Mouse (Mus musculus): Measurements from ENCODE around the gene Nos1. TPM values are rescaled to one million over a fixed set of nuclear protein-coding genes. Genes with fewer than 3 reads are reported as not detected.
"Not testable (repeated sequence)": the region's sequence is repeated elsewhere in the genome, so short reads cannot be mapped to it uniquely, and the experiment has no call there.

Nos1 gene
- total RNA-seq, 1 experiment from 2014 or later: not detected

- ATAC-seq (replicated peaks in 1 of 2; ENCODE audit: insufficient read depth in 1 of 2, low FRiP score in 2 of 2, low TSS enrichment in 1 of 2, low read depth in 1 of 2, poor library complexity in 2 of 2, severe bottlenecking in 2 of 2): no peak
Observed at GRCm38 (mm10) chr5:117880916-117881555, 100.2 kb downstream of the Nos1 start.

- not testable (repeated sequence) for ATAC-seq (replicated peaks in 1 of 2; ENCODE audit: insufficient read depth in 1 of 2, low FRiP score in 2 of 2, low TSS enrichment in 1 of 2, low read depth in 1 of 2, poor library complexity in 2 of 2, severe bottlenecking in 2 of 2)
Observed at GRCm38 (mm10) chr5:117882411-117882810, 101.6 kb downstream of the Nos1 start.

DNA sequence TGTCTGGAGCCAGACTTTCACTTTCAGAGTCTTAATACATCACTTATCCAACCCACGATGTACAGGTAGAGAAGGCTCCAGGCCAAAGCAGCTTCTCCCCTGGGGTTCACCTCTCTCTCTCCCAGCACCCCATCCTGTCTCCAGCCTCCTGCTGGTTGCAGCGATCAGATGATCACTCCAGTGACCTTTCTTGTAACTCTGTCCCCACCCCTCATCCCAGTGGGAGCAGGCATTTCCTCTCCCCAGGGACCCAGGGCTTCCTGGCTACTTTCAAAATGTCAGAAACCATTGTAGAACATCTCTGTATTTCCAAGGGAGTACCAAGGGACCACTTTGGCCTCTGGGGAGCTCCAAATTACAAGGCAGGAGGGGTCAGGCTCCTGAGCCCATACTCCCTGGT is 104.2 kb downstream of the Nos1 start:
- ATAC-seq (replicated peaks in 1 of 2; ENCODE audit: insufficient read depth in 1 of 2, low FRiP score in 2 of 2, low TSS enrichment in 1 of 2, low read depth in 1 of 2, poor library complexity in 2 of 2, severe bottlenecking in 2 of 2): no peak

DNA sequence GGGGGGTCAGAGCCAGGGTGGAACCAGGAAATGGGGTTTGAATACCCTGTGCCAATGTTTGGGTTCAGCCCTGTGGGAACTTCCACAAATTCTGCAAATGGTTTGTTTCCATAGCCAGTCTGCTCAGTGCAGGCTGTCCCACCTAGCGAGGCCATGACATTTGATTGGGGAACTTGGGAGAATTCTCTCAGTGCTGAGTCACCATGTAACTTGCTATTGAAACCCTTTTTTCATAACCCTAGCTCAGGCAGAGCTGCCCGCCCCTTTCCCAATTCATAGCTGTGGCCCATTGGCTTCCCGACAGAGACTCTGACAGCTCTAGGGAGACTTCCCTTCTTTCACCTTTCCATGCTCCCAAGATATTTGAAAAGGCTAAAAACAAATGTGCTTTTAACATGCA is 107.3 kb downstream of the Nos1 start:
- ATAC-seq (replicated peaks in 1 of 2; ENCODE audit: insufficient read depth in 1 of 2, low FRiP score in 2 of 2, low TSS enrichment in 1 of 2, low read depth in 1 of 2, poor library complexity in 2 of 2, severe bottlenecking in 2 of 2): no peak

DNA sequence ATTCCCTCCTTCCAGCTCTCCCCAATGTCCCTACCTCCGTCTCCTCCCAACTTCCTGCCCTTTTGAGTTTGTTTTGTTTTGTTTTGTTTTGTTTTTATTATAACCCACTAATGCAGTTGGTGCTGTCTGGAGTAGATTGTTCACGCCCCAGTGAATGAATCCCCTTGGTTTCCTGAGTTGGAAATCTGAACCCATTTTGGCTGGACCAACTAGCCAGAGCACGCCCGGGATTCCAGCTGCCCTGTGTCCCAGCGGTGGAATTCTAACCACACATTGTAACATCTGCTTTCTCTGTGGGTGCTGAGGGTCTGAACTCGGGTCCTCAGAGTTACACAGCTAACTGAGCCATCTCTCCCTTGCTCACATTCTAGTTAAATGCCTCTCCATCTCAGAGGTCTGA is 108.1 kb downstream of the Nos1 start:
- no peak for ATAC-seq (replicated peaks in 1 of 2; ENCODE audit: insufficient read depth in 1 of 2, low FRiP score in 2 of 2, low TSS enrichment in 1 of 2, low read depth in 1 of 2, poor library complexity in 2 of 2, severe bottlenecking in 2 of 2)

- no peak for ATAC-seq (replicated peaks in 1 of 2; ENCODE audit: insufficient read depth in 1 of 2, low FRiP score in 2 of 2, low TSS enrichment in 1 of 2, low read depth in 1 of 2, poor library complexity in 2 of 2, severe bottlenecking in 2 of 2)
Observed at GRCm38 (mm10) chr5:117889571-117889970, 108.7 kb downstream of the Nos1 start.

GRCm38 (mm10) chr5:117890871-117891270 is 110.0 kb downstream of the Nos1 start:
- no peak for ATAC-seq (replicated peaks in 1 of 2; ENCODE audit: insufficient read depth in 1 of 2, low FRiP score in 2 of 2, low TSS enrichment in 1 of 2, low read depth in 1 of 2, poor library complexity in 2 of 2, severe bottlenecking in 2 of 2)

GRCm38 (mm10) chr5:117891545-117891944 is 110.7 kb downstream of the Nos1 start:
- ATAC-seq (replicated peaks in 1 of 2; ENCODE audit: insufficient read depth in 1 of 2, low FRiP score in 2 of 2, low TSS enrichment in 1 of 2, low read depth in 1 of 2, poor library complexity in 2 of 2, severe bottlenecking in 2 of 2): no peak

- no peak for ATAC-seq (replicated peaks in 1 of 2; ENCODE audit: insufficient read depth in 1 of 2, low FRiP score in 2 of 2, low TSS enrichment in 1 of 2, low read depth in 1 of 2, poor library complexity in 2 of 2, severe bottlenecking in 2 of 2)
Observed at GRCm38 (mm10) chr5:117894050-117894449, 113.2 kb downstream of the Nos1 start.

GRCm38 (mm10) chr5:117898055-117898806 is 117.4 kb downstream of the Nos1 start:
- ATAC-seq (replicated peaks in 1 of 2; ENCODE audit: insufficient read depth in 1 of 2, low FRiP score in 2 of 2, low TSS enrichment in 1 of 2, low read depth in 1 of 2, poor library complexity in 2 of 2, severe bottlenecking in 2 of 2): no peak

GRCm38 (mm10) chr5:117899361-117899760 is 118.5 kb downstream of the Nos1 start:
- no peak for ATAC-seq (replicated peaks in 1 of 2; ENCODE audit: insufficient read depth in 1 of 2, low FRiP score in 2 of 2, low TSS enrichment in 1 of 2, low read depth in 1 of 2, poor library complexity in 2 of 2, severe bottlenecking in 2 of 2)

DNA sequence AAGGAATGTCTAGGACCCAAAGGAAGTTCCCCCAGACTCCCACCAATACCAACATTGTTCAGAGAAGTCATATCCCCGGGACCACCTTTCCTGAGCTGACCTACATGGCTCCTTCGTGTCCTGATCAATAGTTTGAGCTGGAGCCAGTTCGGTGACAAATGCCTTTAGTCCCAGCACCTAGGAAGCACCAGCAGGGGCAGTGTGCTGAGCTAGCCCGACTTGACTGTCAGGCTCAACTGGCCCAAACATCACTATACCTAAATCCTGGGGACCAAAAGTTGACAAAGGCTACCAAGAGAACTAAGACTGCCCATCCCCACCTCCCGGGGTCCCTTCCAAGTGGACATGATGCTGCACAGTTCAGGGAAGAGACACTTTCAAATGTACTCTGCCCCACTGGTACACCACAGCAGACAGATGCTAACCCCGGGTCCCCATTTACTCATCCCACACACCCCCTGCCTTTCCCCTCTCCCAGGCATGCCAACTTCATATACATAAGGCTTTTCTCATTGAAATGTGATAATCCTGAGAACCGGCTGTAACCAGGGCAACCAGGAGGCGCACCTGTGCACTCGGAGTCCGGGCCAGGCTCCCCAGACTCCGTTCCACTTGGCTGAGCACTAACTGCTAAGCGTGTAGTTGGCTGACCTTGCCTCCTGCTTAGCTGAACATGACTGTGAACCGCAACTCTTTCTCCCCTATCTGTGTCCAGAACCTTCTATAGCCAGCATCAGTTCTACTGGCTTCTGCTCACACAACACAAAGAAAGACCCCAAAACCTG is 120.3 kb downstream of the Nos1 start:
- no peak for ATAC-seq (replicated peaks in 1 of 2; ENCODE audit: insufficient read depth in 1 of 2, low FRiP score in 2 of 2, low TSS enrichment in 1 of 2, low read depth in 1 of 2, poor library complexity in 2 of 2, severe bottlenecking in 2 of 2)

GRCm38 (mm10) chr5:117903534-117903933 is 122.7 kb downstream of the Nos1 start:
- ATAC-seq (replicated peaks in 1 of 2; ENCODE audit: insufficient read depth in 1 of 2, low FRiP score in 2 of 2, low TSS enrichment in 1 of 2, low read depth in 1 of 2, poor library complexity in 2 of 2, severe bottlenecking in 2 of 2): no peak

DNA sequence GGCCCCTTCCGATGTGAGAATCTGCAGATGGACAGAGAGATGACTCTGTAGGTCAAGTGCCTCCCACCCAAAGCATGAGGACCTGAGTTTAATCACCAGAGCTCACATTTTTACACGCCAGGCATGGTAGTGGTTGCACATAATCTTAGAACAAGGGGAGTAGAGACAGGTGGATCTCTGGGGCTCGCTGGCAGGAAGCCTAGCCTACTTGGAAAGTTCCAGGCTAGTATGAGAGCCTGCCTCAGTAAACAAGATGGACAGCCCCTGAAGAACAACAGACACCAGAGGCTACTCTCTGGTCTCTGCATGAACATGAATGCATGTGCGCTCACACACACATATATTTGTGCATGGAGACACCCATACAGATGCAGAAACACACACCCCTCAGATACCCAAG is 124.9 kb downstream of the Nos1 start:
- no peak for ATAC-seq (replicated peaks in 1 of 2; ENCODE audit: insufficient read depth in 1 of 2, low FRiP score in 2 of 2, low TSS enrichment in 1 of 2, low read depth in 1 of 2, poor library complexity in 2 of 2, severe bottlenecking in 2 of 2)

DNA sequence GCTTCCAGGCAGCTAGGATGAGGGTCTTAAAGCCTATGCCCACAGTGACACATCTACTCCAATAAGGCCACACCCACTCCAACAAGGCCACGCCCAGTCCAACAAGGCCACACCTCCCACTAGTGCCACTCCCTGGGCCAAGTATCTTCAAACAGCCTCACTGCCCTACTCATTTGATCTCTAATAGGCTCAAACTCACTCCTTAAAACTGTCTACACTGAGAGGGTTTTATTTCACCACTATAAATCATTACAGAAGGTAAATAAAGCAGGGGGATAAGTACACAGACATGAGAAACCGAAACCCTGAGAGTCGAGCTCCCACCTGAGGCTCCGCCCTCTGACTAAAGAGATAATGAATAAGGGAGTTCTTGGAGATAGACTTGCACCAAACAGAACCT is 128.7 kb downstream of the Nos1 start:
- ATAC-seq (replicated peaks in 1 of 2; ENCODE audit: insufficient read depth in 1 of 2, low FRiP score in 2 of 2, low TSS enrichment in 1 of 2, low read depth in 1 of 2, poor library complexity in 2 of 2, severe bottlenecking in 2 of 2): no peak

DNA sequence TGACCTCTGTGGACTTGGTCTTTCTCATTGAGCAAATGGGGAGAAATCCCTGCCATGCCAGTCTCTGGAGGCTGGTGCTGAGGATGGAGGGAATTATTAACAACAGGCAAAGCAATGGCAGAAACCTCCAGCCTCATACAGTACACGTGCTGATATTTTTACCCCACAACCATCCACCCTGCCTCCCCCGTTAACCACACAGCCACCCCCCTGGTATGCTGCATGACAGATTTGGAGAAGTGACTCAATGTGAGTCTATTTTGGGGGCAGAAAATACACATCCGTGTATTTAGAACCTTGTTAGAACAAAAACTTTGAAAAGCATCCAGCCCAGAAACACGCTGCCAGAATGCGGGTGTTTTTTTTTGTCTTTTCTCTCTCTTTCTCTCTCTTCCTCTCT is 135.5 kb downstream of the Nos1 start:
- peak; percentile 60 to 72 for ATAC-seq (replicated peaks in 1 of 2; ENCODE audit: insufficient read depth in 1 of 2, low FRiP score in 2 of 2, low TSS enrichment in 1 of 2, low read depth in 1 of 2, poor library complexity in 2 of 2, severe bottlenecking in 2 of 2)

DNA sequence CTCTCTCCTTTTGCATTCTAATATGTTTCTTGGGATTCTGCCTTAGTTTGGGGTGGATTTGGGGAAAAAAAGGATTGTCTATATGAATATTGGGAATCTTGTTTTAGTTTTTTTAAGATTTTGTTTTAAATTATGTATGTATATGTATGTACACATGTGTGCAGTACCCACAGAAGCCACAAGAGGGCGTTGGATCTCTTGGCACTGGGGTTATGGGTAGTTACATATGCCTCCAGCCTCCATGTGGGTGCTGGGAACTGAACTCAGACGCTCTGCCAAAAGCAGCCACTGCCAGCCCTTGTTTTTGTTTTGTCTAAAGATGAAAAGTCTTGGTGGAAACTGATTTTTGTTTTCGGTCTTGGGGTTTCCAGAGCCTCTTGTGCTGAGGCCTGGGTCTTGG is 136.1 kb downstream of the Nos1 start:
- ATAC-seq (replicated peaks in 1 of 2; ENCODE audit: insufficient read depth in 1 of 2, low FRiP score in 2 of 2, low TSS enrichment in 1 of 2, low read depth in 1 of 2, poor library complexity in 2 of 2, severe bottlenecking in 2 of 2): no peak

DNA sequence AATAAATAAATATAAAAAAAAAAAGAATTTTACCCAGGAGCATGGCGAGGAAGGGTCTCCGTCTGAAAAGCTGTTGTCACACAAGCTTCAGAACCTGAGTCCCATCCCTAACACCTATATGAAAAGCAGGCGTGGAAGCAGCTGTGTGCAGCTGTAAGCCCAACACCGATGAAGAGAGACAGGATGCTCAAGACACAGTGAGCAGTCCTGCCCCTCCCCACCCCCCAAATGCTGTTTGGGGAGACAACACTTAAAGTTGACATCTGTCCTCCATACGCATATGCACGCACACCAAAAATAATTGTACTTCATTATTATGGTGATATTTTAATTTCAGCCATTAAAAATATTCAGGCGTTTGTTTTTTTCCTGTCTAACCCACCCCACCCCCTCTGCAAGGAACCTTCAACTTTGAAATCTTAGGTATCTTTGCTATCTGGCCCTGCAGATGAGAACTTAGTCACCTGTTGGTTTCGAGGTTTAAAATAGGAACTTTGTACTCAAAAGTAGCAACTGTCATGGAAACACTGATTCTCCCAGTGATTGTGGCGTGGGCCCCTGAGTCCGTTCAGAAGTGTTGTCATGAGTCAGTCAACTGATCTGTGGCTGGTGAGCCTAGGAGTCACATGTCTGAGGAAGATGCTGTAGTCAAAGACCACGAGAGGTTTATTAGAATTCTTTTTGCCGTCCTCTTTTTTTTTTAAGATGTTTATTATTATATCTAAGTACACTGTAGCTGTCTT is 141.1 kb downstream of the Nos1 start:
- no peak for ATAC-seq (replicated peaks in 1 of 2; ENCODE audit: insufficient read depth in 1 of 2, low FRiP score in 2 of 2, low TSS enrichment in 1 of 2, low read depth in 1 of 2, poor library complexity in 2 of 2, severe bottlenecking in 2 of 2)
